Mouse (Mus musculus): Measurements from ENCODE around the gene Fam174b. TPM values are rescaled to one million over a fixed set of nuclear protein-coding genes. Genes with fewer than 3 reads are reported as not detected.

Gene Fam174b
- 23.1 and 23.7 TPM in 2 replicates for polyA plus RNA-seq (2012; rRNA removed)

GRCm38 (mm10) chr7:73740111-73741035, at the start of gene Fam174b:
Gene Fam174b (plus strand): TSS chr7:73740302.
- Histone ChIP-seq H3K4me3 (ENCODE audit: insufficient read depth, low read length) (peak within 1 kb of the TSS; percentile 89), H3K4me1 (ENCODE audit: control insufficient read depth, insufficient read depth, low read length) (peaks cover 6% of the 10 kb centered on the region; the same call in 1 of the 2 replicates), H3K27ac (ENCODE audit: insufficient read depth, low read length) (peak within 1 kb of the TSS; percentile 89)
- TF ChIP-seq CTCF (IDR thresholded peaks at IDR 0.05; ENCODE audit: extremely low read depth, insufficient read depth, low read length) = no peak
- peak; percentile 73 for TF ChIP-seq POLR2A (IDR thresholded peaks at IDR 0.05; ENCODE audit: extremely low read depth, insufficient read depth, low read length)

GRCm38 (mm10) chr7:73697092-73697491, 43.0 kb upstream of the Fam174b start:
- H3K4me3 ChIP-seq (ENCODE audit: insufficient read depth, low read length) = no peak overlapping the region
- H3K27ac ChIP-seq (ENCODE audit: insufficient read depth, low read length) = no peak overlapping the region
- H3K4me1 ChIP-seq (ENCODE audit: control insufficient read depth, insufficient read depth, low read length) = no peaks in the 10 kb centered on the region
- TF ChIP-seq POLR2A (IDR thresholded peaks at IDR 0.05; ENCODE audit: extremely low read depth, insufficient read depth, low read length) (no peak), CTCF (IDR thresholded peaks at IDR 0.05; ENCODE audit: extremely low read depth, insufficient read depth, low read length) (no peak)

- H3K27ac ChIP-seq (ENCODE audit: insufficient read depth, low read length) = no peak overlapping the region
- H3K4me3 ChIP-seq (ENCODE audit: insufficient read depth, low read length) = no peak overlapping the region
- TF ChIP-seq CTCF (IDR thresholded peaks at IDR 0.05; ENCODE audit: extremely low read depth, insufficient read depth, low read length) = no peak
- no peak for TF ChIP-seq POLR2A (IDR thresholded peaks at IDR 0.05; ENCODE audit: extremely low read depth, insufficient read depth, low read length)
- no peaks in the 10 kb centered on the region for H3K4me1 ChIP-seq (ENCODE audit: control insufficient read depth, insufficient read depth, low read length)
Measured at GRCm38 (mm10) chr7:73704305-73704704, 35.8 kb upstream of the Fam174b start.

- no peak for TF ChIP-seq POLR2A (IDR thresholded peaks at IDR 0.05; ENCODE audit: extremely low read depth, insufficient read depth, low read length)
- no peak for TF ChIP-seq CTCF (IDR thresholded peaks at IDR 0.05; ENCODE audit: extremely low read depth, insufficient read depth, low read length)
- H3K4me3 ChIP-seq (ENCODE audit: insufficient read depth, low read length) = no peak overlapping the region
- 0 out of 2 replicates have a peak, but pooled peaks cover 2% of the 10 kb centered on the region for H3K4me1 ChIP-seq (ENCODE audit: control insufficient read depth, insufficient read depth, low read length)
- H3K27ac ChIP-seq (ENCODE audit: insufficient read depth, low read length) = no peak overlapping the region
Measured at GRCm38 (mm10) chr7:73713506-73713905, 26.6 kb upstream of the Fam174b start.

- 0 out of 2 replicates have a peak, but pooled peaks cover 2% of the 10 kb centered on the region for H3K4me1 ChIP-seq (ENCODE audit: control insufficient read depth, insufficient read depth, low read length)
- no peak overlapping the region for H3K4me3 ChIP-seq (ENCODE audit: insufficient read depth, low read length)
- no peak overlapping the region for H3K27ac ChIP-seq (ENCODE audit: insufficient read depth, low read length)
- no peak for TF ChIP-seq CTCF (IDR thresholded peaks at IDR 0.05; ENCODE audit: extremely low read depth, insufficient read depth, low read length)
- TF ChIP-seq POLR2A (IDR thresholded peaks at IDR 0.05; ENCODE audit: extremely low read depth, insufficient read depth, low read length) = no peak
Measured at GRCm38 (mm10) chr7:73715928-73716749, 24.0 kb upstream of the Fam174b start.

- no peak for TF ChIP-seq POLR2A (IDR thresholded peaks at IDR 0.05; ENCODE audit: extremely low read depth, insufficient read depth, low read length)
- no peak for TF ChIP-seq CTCF (IDR thresholded peaks at IDR 0.05; ENCODE audit: extremely low read depth, insufficient read depth, low read length)
- H3K27ac ChIP-seq (ENCODE audit: insufficient read depth, low read length) = no peak overlapping the region
- 0 out of 2 replicates have a peak, but pooled peaks cover 2% of the 10 kb centered on the region for H3K4me1 ChIP-seq (ENCODE audit: control insufficient read depth, insufficient read depth, low read length)
- H3K4me3 ChIP-seq (ENCODE audit: insufficient read depth, low read length) = no peak overlapping the region
Measured at GRCm38 (mm10) chr7:73716841-73717240, 23.3 kb upstream of the Fam174b start.

GRCm38 (mm10) chr7:73718031-73718430, 22.1 kb upstream of the Fam174b start:
- TF ChIP-seq POLR2A (IDR thresholded peaks at IDR 0.05; ENCODE audit: extremely low read depth, insufficient read depth, low read length) (no peak), CTCF (IDR thresholded peaks at IDR 0.05; ENCODE audit: extremely low read depth, insufficient read depth, low read length) (no peak)
- Histone ChIP-seq H3K27ac (ENCODE audit: insufficient read depth, low read length) (no peak overlapping the region), H3K4me3 (ENCODE audit: insufficient read depth, low read length) (no peak overlapping the region)

GRCm38 (mm10) chr7:73718497-73719007, 21.6 kb upstream of the Fam174b start:
- Histone ChIP-seq H3K27ac (ENCODE audit: insufficient read depth, low read length) (no peak overlapping the region), H3K4me3 (ENCODE audit: insufficient read depth, low read length) (no peak overlapping the region), H3K4me1 (ENCODE audit: control insufficient read depth, insufficient read depth, low read length) (peaks cover 2% of the 10 kb centered on the region; the same call in 1 of the 2 replicates)
- TF ChIP-seq POLR2A (IDR thresholded peaks at IDR 0.05; ENCODE audit: extremely low read depth, insufficient read depth, low read length) = no peak
- no peak for TF ChIP-seq CTCF (IDR thresholded peaks at IDR 0.05; ENCODE audit: extremely low read depth, insufficient read depth, low read length)

More at GRCm38 (mm10) chr7:73718031-73718430, 22.1 kb upstream of the Fam174b start:
- peaks cover 2% of the 10 kb centered on the region; the same call in 1 of the 2 replicates for H3K4me1 ChIP-seq (ENCODE audit: control insufficient read depth, insufficient read depth, low read length)

- TF ChIP-seq POLR2A (IDR thresholded peaks at IDR 0.05; ENCODE audit: extremely low read depth, insufficient read depth, low read length) = no peak
- TF ChIP-seq CTCF (IDR thresholded peaks at IDR 0.05; ENCODE audit: extremely low read depth, insufficient read depth, low read length) = no peak
- Histone ChIP-seq H3K27ac (ENCODE audit: insufficient read depth, low read length) (no peak overlapping the region), H3K4me1 (ENCODE audit: control insufficient read depth, insufficient read depth, low read length) (peaks cover 2% of the 10 kb centered on the region; the same call in 1 of the 2 replicates), H3K4me3 (ENCODE audit: insufficient read depth, low read length) (no peak overlapping the region)
Measured at GRCm38 (mm10) chr7:73721046-73721445, 19.1 kb upstream of the Fam174b start.

Measured in cortical plate, adult 2 months (tissue).